ENCODE assay signal across 13 mouse cellular contexts in genomic region chr12:68683176-68683575, GRCm38 (mm10).
DNase-seq lines count a peak whose midpoint lies in the region; ATAC-seq and TF ChIP-seq lines count a peak whose summit lies in the region.
"Had no signal": no experiment of that assay in that cellular context is flagged by ENCODE, and none has a peak within 500 bp of the region (broad histone marks: within the 10 kb centered on the region; RNA-seq: fewer than 3 reads in every experiment).

No protein-coding gene starts in this region.

- H3K9ac ChIP-seq in forebrain, embryonic 14.5 days (ENCODE audit: low read length) = no peak overlapping the region
- H3K9ac ChIP-seq in kidney, embryonic 14.5 days (ENCODE audit: low read depth, low read length) = no peak overlapping the region
- H3K9ac ChIP-seq: embryonic facial prominence, embryonic 15.5 days; liver, embryonic 12.5 days had no signal

- peak; percentile 83 for DNase-seq in Muller cell, postnatal 12 days (ENCODE audit: inconsistent ontology term)
- peak; percentile 90 for DNase-seq in brain, embryonic 14.5 days (ENCODE audit: low read depth)
- DNase-seq in forebrain, embryonic 14.5 days (ENCODE audit: low spot score) = peak; percentile 75
- peak; percentile 36 for DNase-seq in midbrain, embryonic 10.5 days (ENCODE audit: low spot score)
- no peak for DNase-seq in spleen, postnatal 10 days (ENCODE audit: low spot score in 2 of 2)
- DNase-seq: cerebellum, postnatal 10 days; layer of hippocampus, adult 9-11 months; left cerebral cortex, postnatal 4 days had no signal

- peak; percentile 88 for ATAC-seq in forebrain, embryonic 14.5 days
- ATAC-seq in activated CD4-positive, CD25-positive, alpha-beta regulatory T cell, adult 4 months = no peak
- no peak for ATAC-seq in kidney, embryonic 14.5 days (ENCODE audit: low FRiP score, low TSS enrichment)
- ATAC-seq: inflammation-experienced regulatory T-cells, adult 6 months; liver, embryonic 12.5 days had no signal

- H3K36me3 ChIP-seq in forebrain, embryonic 14.5 days (ENCODE audit: control insufficient read depth, insufficient read depth, low read length) = no peaks in the 10 kb centered on the region
- no peaks in the 10 kb centered on the region for H3K36me3 ChIP-seq in midbrain, embryonic 10.5 days
- H3K36me3 ChIP-seq in kidney, embryonic 14.5 days (ENCODE audit: control insufficient read depth, insufficient read depth, low read length) = no peaks in the 10 kb centered on the region
- H3K36me3 ChIP-seq: embryonic facial prominence, embryonic 15.5 days; liver, embryonic 12.5 days had no signal

- TF ChIP-seq POLR2A in brain, embryonic 14.5 days (IDR thresholded peaks at IDR 0.05; ENCODE audit: borderline replicate concordance, extremely low read depth, insufficient read depth, insufficient read length, poor library complexity, severe bottlenecking) = no peak

- H3K4me2 ChIP-seq in forebrain, embryonic 14.5 days (ENCODE audit: low read length) = no peak overlapping the region
- H3K4me2 ChIP-seq in kidney, embryonic 14.5 days (replicated peaks; ENCODE audit: low read depth, low read length) = no peak overlapping the region
- H3K4me2 ChIP-seq: embryonic facial prominence, embryonic 15.5 days; liver, embryonic 12.5 days had no signal

- no peak overlapping the region for H3K27ac ChIP-seq in forebrain, embryonic 14.5 days (ENCODE audit: low read depth, low read length)
- peak overlapping the region; percentile 79 for H3K27ac ChIP-seq in midbrain, embryonic 10.5 days (replicated peaks)
- H3K27ac ChIP-seq in kidney, embryonic 14.5 days (ENCODE audit: low read depth, low read length) = no peak overlapping the region
- H3K27ac ChIP-seq: embryonic facial prominence, embryonic 15.5 days; liver, embryonic 12.5 days had no signal

- no peaks in the 10 kb centered on the region for H3K4me1 ChIP-seq in forebrain, embryonic 14.5 days (ENCODE audit: control insufficient read depth, insufficient read depth, low read length)
- peaks cover 16% of the 10 kb centered on the region for H3K4me1 ChIP-seq in midbrain, embryonic 10.5 days
- H3K4me1 ChIP-seq in kidney, embryonic 14.5 days (ENCODE audit: control insufficient read depth, insufficient read depth, low read length) = no peaks in the 10 kb centered on the region
- H3K4me1 ChIP-seq: embryonic facial prominence, embryonic 15.5 days; liver, embryonic 12.5 days had no signal

- WGBS in forebrain, embryonic 14.5 days = 5% methylated on average over 4 of the region's 4 CpGs
- 13% methylated on average over 4 of the region's 4 CpGs for WGBS in midbrain, embryonic 10.5 days
- WGBS in kidney, embryonic 14.5 days = 12% methylated on average over 4 of the region's 4 CpGs

- no peaks in the 10 kb centered on the region for H3K9me3 ChIP-seq in forebrain, embryonic 14.5 days (replicated peaks; ENCODE audit: control insufficient read depth, low read length)
- no peaks in the 10 kb centered on the region for H3K9me3 ChIP-seq in midbrain, embryonic 10.5 days (replicated peaks)
- no peaks in the 10 kb centered on the region for H3K9me3 ChIP-seq in kidney, embryonic 14.5 days (ENCODE audit: control insufficient read depth, low read length)
- H3K9me3 ChIP-seq: embryonic facial prominence, embryonic 15.5 days; liver, embryonic 12.5 days had no signal

- H3K4me3 ChIP-seq in forebrain, embryonic 14.5 days (ENCODE audit: low read depth, low read length) = no peak overlapping the region
- no peak overlapping the region for H3K4me3 ChIP-seq in midbrain, embryonic 10.5 days
- no peak overlapping the region for H3K4me3 ChIP-seq in kidney, embryonic 14.5 days (ENCODE audit: low read length)
- H3K4me3 ChIP-seq: embryonic facial prominence, embryonic 15.5 days; liver, embryonic 12.5 days had no signal

- no peak for TF ChIP-seq CTCF in brain, embryonic 14.5 days (IDR thresholded peaks at IDR 0.05; ENCODE audit: borderline replicate concordance, extremely low read depth, insufficient read depth, insufficient read length)

- no peaks in the 10 kb centered on the region for H3K27me3 ChIP-seq in forebrain, embryonic 14.5 days (replicated peaks; ENCODE audit: control insufficient read depth, insufficient read depth, low read length)
- no peaks in the 10 kb centered on the region for H3K27me3 ChIP-seq in midbrain, embryonic 10.5 days (ENCODE audit: low read depth, poor library complexity, severe bottlenecking)
- H3K27me3 ChIP-seq in kidney, embryonic 14.5 days (ENCODE audit: control insufficient read depth, insufficient read depth, low read length) = no peaks in the 10 kb centered on the region
- H3K27me3 ChIP-seq: embryonic facial prominence, embryonic 15.5 days; liver, embryonic 12.5 days had no signal

Comparison
In these comparisons a context has a peak if more than half of its experiments do, and no peak if none do; other contexts are left out.
1. DNase-seq: peak in Muller cell, postnatal 12 days (single experiment), brain, embryonic 14.5 days (single experiment), forebrain, embryonic 14.5 days (single experiment) and midbrain, embryonic 10.5 days (single experiment); none in spleen, postnatal 10 days (0 of 2).